Mouse (Mus musculus): ENCODE results near the gene Muc13. TPM values are rescaled to one million over a fixed set of nuclear protein-coding genes. Genes with fewer than 3 reads are reported as not detected.

The Muc13 gene
- polyA plus RNA-seq, 1 experiment from 2014 or later: 0.11 TPM

- H3K9me3 ChIP-seq: no peaks in the 10 kb centered on the region
- H3K4me3 ChIP-seq: no peak overlapping the region
- H3K36me3 ChIP-seq: peaks cover 26% of the 10 kb centered on the region
- peaks cover 22% of the 10 kb centered on the region for H3K4me1 ChIP-seq
- H3K4me2 ChIP-seq: peak overlapping the region; percentile 30; the same call in 1 of the 2 replicates
- H3K27me3 ChIP-seq: no peaks in the 10 kb centered on the region
- no peak overlapping the region for H3K9ac ChIP-seq
- no peak for ATAC-seq (ENCODE audit: insufficient number of reproducible peaks, insufficient read depth, low FRiP score, low TSS enrichment, low read depth)
- WGBS: 48% methylated on average over 16 of the region's 16 CpGs
- H3K27ac ChIP-seq: no peak overlapping the region
These were observed 37.9 kb upstream of the Muc13 start for GRCm38 (mm10) chr16:33755961-33756360.

DNA sequence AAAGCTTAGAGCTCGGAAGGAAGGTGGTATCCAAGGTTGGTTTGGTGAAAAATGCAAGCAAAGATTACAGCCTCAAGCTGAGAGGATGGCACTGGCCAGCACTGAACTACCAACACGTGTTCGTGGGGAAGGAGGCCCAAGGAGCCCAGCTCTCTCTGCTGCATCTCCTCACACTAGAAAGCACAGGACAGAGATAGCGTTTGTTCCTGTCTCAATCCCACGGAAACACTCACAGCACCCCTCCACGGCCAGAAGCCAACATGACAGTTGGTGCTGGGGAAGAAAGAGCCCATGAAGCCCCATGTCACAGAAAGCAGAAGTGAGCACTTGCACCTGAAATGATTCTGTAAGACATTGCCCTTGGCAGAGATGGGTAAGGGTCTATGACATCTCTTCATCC lies 37.4 kb upstream of the Muc13 start:
- no peaks in the 10 kb centered on the region for H3K27me3 ChIP-seq
- no peak overlapping the region for H3K27ac ChIP-seq
- peaks cover 19% of the 10 kb centered on the region for H3K4me1 ChIP-seq
- no peak overlapping the region for H3K9ac ChIP-seq
- H3K9me3 ChIP-seq: no peaks in the 10 kb centered on the region
- no peak overlapping the region for H3K4me3 ChIP-seq
- no peak for ATAC-seq (ENCODE audit: insufficient number of reproducible peaks, insufficient read depth, low FRiP score, low TSS enrichment, low read depth)
- H3K4me2 ChIP-seq: peak overlapping the region; percentile 30; the same call in 1 of the 2 replicates
- H3K36me3 ChIP-seq: peaks cover 21% of the 10 kb centered on the region
- WGBS: 56% methylated on average over 6 of the region's 6 CpGs

- peaks cover 10% of the 10 kb centered on the region for H3K36me3 ChIP-seq
- H3K27me3 ChIP-seq: no peaks in the 10 kb centered on the region
- 94% methylated on average over 7 of the region's 7 CpGs for WGBS
- no peak overlapping the region for H3K9ac ChIP-seq
- H3K4me2 ChIP-seq: no peak overlapping the region
- H3K4me3 ChIP-seq: no peak overlapping the region
- H3K4me1 ChIP-seq: peaks cover 19% of the 10 kb centered on the region
- no peak for ATAC-seq (ENCODE audit: insufficient number of reproducible peaks, insufficient read depth, low FRiP score, low TSS enrichment, low read depth)
- no peaks in the 10 kb centered on the region for H3K9me3 ChIP-seq
- H3K27ac ChIP-seq: no peak overlapping the region
These were observed 34.6 kb upstream of the Muc13 start for GRCm38 (mm10) chr16:33759207-33759606.

GRCm38 (mm10) chr16:33760542-33760941 lies 33.3 kb upstream of the Muc13 start:
- Histone ChIP-seq H3K36me3 (peaks cover 7% of the 10 kb centered on the region; the same call in 1 of the 2 replicates), H3K9ac (no peak overlapping the region), H3K4me2 (no peak overlapping the region), H3K4me3 (no peak overlapping the region), H3K27me3 (no peaks in the 10 kb centered on the region), H3K9me3 (no peaks in the 10 kb centered on the region), H3K4me1 (peaks cover 23% of the 10 kb centered on the region), H3K27ac (no peak overlapping the region)
- ATAC-seq (ENCODE audit: insufficient number of reproducible peaks, insufficient read depth, low FRiP score, low TSS enrichment, low read depth): no peak
- WGBS: 42% methylated on average over 5 of the region's 5 CpGs

DNA sequence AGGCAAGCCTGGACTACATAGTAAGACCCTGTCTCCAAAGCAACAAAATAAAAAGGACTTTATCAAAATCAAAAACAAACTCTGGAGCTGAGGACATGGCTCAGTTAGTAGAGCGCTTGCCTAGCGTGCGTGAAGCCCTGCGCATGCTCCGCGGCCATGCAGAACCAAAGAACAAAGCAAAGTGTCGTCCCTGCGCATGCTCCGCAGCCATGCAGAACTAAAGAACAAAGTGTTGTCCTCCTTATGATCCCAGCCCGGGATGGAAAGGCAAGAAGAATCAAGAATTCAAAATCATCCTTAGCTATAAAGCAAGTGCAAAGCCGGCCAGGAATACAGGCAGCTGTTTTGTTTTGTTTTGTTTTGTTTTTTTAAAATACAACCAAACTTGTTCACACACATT lies 32.8 kb upstream of the Muc13 start:
- Histone ChIP-seq H3K36me3 (peaks cover 7% of the 10 kb centered on the region; the same call in 1 of the 2 replicates), H3K9ac (no peak overlapping the region), H3K27me3 (no peaks in the 10 kb centered on the region), H3K9me3 (no peaks in the 10 kb centered on the region), H3K4me2 (no peak overlapping the region), H3K27ac (no peak overlapping the region), H3K4me1 (peaks cover 19% of the 10 kb centered on the region), H3K4me3 (no peak overlapping the region)
- 55% methylated on average over 11 of the region's 11 CpGs for WGBS
- ATAC-seq (ENCODE audit: insufficient number of reproducible peaks, insufficient read depth, low FRiP score, low TSS enrichment, low read depth): no peak

DNA sequence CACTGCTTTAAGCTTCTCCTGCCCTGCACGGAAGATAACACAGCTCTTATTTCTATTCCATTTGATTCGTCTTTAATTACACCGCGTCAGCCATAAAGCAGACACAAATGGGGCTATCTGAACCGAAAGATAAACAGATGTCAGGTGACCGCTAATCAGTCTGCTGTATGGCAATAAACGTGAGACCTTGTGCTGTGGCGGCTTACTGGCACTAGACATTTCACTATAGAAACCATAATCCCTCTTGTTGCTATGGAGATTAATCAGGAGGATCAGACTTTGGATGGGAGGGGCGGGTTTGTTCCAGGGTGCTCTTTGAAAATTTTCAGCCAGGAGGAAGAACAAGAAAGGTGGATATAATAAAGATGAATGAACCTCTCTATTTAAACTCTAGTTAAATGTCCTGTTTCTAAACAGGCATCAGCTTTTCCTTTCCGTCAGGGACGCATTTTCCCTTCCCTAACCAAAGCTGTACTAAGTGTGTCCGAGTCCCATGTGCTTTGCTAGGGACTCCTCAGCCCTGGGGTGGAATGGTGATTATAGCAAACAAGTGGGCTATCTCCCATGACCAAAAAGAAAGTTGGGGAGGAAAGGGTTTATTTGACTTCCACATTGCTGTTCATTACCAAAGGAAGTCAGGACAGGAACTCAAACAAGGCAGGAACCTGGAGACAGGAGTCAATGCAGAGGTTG lies 29.2 kb upstream of the Muc13 start:
- H3K27me3 ChIP-seq: no peaks in the 10 kb centered on the region
- H3K4me1 ChIP-seq: peaks cover 17% of the 10 kb centered on the region
- ATAC-seq (ENCODE audit: insufficient number of reproducible peaks, insufficient read depth, low FRiP score, low TSS enrichment, low read depth): 0 out of 2 replicates have a peak, but pooled peaks have one; percentile 35
- 59% methylated on average over 12 of the region's 12 CpGs for WGBS
- no peaks in the 10 kb centered on the region for H3K9me3 ChIP-seq
- H3K27ac ChIP-seq: peak overlapping the region; percentile 51
- no peak overlapping the region for H3K9ac ChIP-seq
- no peak overlapping the region for H3K4me2 ChIP-seq
- H3K4me3 ChIP-seq: no peak overlapping the region
- peaks cover 10% of the 10 kb centered on the region; the same call in 1 of the 2 replicates for H3K36me3 ChIP-seq

GRCm38 (mm10) chr16:33765477-33765876 lies 28.4 kb upstream of the Muc13 start:
- ATAC-seq (ENCODE audit: insufficient number of reproducible peaks, insufficient read depth, low FRiP score, low TSS enrichment, low read depth): no peak
- no peak overlapping the region for H3K4me3 ChIP-seq
- no peaks in the 10 kb centered on the region for H3K27me3 ChIP-seq
- H3K9me3 ChIP-seq: no peaks in the 10 kb centered on the region
- no peak overlapping the region for H3K9ac ChIP-seq
- peaks cover 14% of the 10 kb centered on the region for H3K4me1 ChIP-seq
- H3K27ac ChIP-seq: no peak overlapping the region
- WGBS: 86% methylated on average over 2 of the region's 2 CpGs
- H3K4me2 ChIP-seq: no peak overlapping the region
- peaks cover 10% of the 10 kb centered on the region; the same call in 1 of the 2 replicates for H3K36me3 ChIP-seq

GRCm38 (mm10) chr16:33766309-33766708 lies 27.5 kb upstream of the Muc13 start:
- 83% methylated on average over 12 of the region's 12 CpGs for WGBS
- peaks cover 8% of the 10 kb centered on the region for H3K4me1 ChIP-seq
- no peaks in the 10 kb centered on the region for H3K27me3 ChIP-seq
- peaks cover 10% of the 10 kb centered on the region; the same call in 1 of the 2 replicates for H3K36me3 ChIP-seq
- no peak overlapping the region for H3K27ac ChIP-seq
- H3K9me3 ChIP-seq: no peaks in the 10 kb centered on the region
- H3K4me3 ChIP-seq: no peak overlapping the region
- ATAC-seq (ENCODE audit: insufficient number of reproducible peaks, insufficient read depth, low FRiP score, low TSS enrichment, low read depth): no peak
- no peak overlapping the region for H3K4me2 ChIP-seq
- no peak overlapping the region for H3K9ac ChIP-seq

DNA sequence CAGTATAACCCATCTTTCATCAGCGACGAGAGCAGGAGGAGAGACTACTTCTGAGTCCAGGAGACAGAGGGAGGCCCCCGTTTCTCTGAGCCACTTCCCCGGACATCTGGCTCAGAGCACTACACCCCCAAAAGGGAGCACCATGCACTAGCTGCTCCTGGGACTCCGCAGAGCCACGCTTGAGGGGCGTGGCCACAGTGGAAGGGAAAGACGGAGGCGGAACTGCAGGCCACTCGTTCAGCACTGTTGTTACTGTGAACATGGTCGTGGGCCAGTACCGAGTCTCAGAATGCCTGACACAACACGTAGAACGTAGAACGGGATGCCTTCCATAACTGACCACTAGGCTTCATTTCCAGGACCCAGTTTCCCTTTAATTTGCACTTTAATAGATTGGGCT lies 27.1 kb upstream of the Muc13 start:
- no peak for ATAC-seq (ENCODE audit: insufficient number of reproducible peaks, insufficient read depth, low FRiP score, low TSS enrichment, low read depth)
- Histone ChIP-seq H3K4me1 (peaks cover 8% of the 10 kb centered on the region), H3K36me3 (peaks cover 10% of the 10 kb centered on the region; the same call in 1 of the 2 replicates), H3K27me3 (no peaks in the 10 kb centered on the region), H3K27ac (no peak overlapping the region), H3K9ac (no peak overlapping the region), H3K4me3 (no peak overlapping the region), H3K4me2 (no peak overlapping the region), H3K9me3 (no peaks in the 10 kb centered on the region)
- 68% methylated on average over 15 of the region's 15 CpGs for WGBS

DNA sequence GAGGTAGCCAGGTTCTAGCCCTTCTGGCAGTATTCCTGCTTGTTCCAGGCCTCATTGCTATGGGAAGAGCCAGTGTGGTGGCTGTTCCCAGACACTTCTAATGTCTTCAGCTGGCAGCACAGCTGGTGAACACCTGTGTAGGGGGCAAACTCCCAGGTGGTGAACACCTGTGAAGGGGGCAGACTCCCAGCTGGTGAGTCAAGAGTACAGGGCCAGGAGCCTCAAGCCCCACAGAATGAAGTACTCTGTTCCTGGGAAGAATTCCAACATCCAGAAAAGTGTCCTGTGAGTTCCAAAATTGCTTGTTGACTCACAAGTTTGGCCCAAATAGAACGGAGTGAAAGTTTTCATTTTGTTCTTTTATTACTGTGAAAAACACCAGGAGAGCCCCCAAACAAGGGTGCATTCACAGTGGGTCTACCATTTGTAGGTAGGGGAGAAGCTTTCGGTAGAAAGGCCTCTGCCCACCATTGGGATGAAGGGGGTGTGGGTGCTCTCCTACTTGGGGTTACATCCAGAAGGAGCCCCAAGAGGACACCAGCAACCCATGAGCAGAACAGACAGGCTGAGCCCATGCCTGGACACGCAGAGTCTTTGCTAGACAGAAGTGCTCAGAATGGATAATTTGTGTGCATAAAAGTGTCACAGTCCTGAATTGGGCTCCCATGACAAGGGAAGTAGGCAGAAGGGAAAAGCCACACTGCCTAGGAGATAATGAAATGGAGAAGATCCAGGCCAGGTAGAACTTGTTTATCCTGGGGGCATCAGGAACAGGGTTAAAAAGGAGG lies 25.2 kb upstream of the Muc13 start:
- H3K4me1 ChIP-seq: peaks cover 8% of the 10 kb centered on the region
- H3K4me3 ChIP-seq: no peak overlapping the region
- H3K9ac ChIP-seq: no peak overlapping the region
- 82% methylated on average over 3 of the region's 3 CpGs for WGBS
- no peak for ATAC-seq (ENCODE audit: insufficient number of reproducible peaks, insufficient read depth, low FRiP score, low TSS enrichment, low read depth)
- H3K27ac ChIP-seq: no peak overlapping the region
- H3K27me3 ChIP-seq: no peaks in the 10 kb centered on the region
- peaks cover 5% of the 10 kb centered on the region; the same call in 1 of the 2 replicates for H3K36me3 ChIP-seq
- no peaks in the 10 kb centered on the region for H3K9me3 ChIP-seq
- H3K4me2 ChIP-seq: no peak overlapping the region

DNA sequence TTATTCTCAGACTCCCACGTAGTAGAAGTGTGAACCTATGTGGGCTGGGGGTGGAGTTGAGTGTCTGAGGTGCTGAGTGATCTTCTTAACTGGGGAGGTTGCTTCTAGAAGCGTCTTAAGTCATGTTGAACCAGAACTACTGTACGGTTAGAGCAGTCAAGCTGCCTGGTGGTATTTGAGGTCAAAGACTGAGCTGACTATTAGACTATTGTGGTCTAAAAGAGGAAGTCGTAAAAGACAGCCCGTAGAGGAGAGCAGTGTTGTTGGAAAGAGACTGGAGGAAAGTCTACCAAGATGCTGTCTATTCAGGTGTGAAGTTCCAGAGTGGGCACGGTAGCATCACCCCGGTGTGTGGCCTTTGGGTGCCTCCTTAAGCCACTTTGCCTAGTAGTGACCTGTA lies 24.0 kb upstream of the Muc13 start:
- no peak for ATAC-seq (ENCODE audit: insufficient number of reproducible peaks, insufficient read depth, low FRiP score, low TSS enrichment, low read depth)
- no peak overlapping the region for H3K4me3 ChIP-seq
- peaks cover 5% of the 10 kb centered on the region; the same call in 1 of the 2 replicates for H3K36me3 ChIP-seq
- H3K4me1 ChIP-seq: peaks cover 2% of the 10 kb centered on the region
- WGBS: 79% methylated on average over 7 of the region's 7 CpGs
- no peak overlapping the region for H3K27ac ChIP-seq
- no peaks in the 10 kb centered on the region for H3K9me3 ChIP-seq
- H3K4me2 ChIP-seq: no peak overlapping the region
- H3K9ac ChIP-seq: no peak overlapping the region
- no peaks in the 10 kb centered on the region for H3K27me3 ChIP-seq
